Mouse (Mus musculus): Measurements from ENCODE around the gene Tnfrsf4. TPM values are rescaled to one million over a fixed set of nuclear protein-coding genes. Genes with fewer than 3 reads are reported as not detected.

The Tnfrsf4 gene
- polyA plus RNA-seq, 1 experiment: 7.4 TPM

DNA sequence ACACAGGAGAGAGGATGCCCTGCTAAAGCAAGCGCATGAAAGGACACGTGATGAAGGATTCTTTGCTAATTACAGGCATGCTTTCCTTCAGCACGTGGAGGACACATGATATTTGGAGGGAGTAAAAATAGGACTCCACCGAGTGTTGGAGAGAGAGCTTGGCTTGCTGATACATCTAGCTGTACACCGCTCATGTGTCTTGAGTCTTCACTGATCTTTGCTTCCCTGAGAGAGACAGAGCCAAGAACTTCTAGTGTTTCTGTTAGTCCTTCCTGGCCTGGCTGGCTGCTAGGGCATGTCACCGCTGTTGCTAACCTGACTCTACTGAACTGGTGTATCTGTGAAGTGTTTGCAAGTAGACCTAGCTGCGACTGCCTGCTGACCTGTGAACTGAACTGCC is 10.5 kb downstream of the Tnfrsf4 start:
- WGBS: 90% methylated on average over 7 of the region's 7 CpGs
- no peak for DNase-seq (ENCODE audit: low read depth, low spot score)

DNA sequence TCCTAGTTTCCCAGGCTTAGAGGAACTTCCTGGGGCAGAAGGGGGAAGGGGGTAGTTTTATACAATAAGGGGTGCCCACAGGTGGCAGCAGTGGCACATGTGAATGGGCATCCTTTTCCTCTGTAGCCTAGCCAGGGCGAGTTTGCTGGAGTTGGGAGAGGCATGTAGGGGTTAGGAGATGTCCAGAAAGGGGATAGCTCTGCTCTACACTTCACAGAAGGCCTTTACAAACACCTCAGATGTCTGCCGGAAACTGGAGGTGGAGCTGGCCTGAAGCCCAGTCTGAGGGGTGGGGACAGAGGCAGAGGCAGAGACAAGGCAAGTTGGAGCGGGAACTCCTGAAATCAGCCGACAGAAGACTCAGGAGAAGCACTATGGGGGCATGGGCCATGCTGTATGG is 12.4 kb downstream of the Tnfrsf4 start, which contains the start of gene Tnfrsf18:
Gene Tnfrsf18 (plus strand): TSS at position 152 of the 400 bp plus-strand sequence.
- WGBS: 5% methylated on average over 4 of the region's 4 CpGs
- no peak for DNase-seq (ENCODE audit: low read depth, low spot score)

DNA sequence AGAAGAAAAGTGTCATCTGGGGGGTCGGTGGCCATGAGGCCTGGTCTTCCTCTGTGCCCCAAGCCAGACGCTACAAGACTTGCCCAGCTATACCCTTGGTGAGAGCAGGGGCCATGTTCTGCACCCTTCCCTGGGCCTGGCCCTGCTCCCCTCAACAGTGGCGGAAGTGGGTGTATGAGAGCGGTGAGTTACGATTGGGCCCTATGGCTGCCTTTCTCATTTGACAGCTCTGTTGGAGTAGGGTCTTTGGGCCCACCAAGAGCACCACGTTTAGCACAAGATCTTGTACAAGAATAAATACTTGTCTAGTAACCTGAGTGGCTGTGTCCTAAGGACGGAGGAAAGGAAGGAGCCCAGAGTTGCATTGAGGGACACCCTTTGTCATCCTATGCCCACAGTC is 14.9 kb downstream of the Tnfrsf4 start:
- no peak for DNase-seq (ENCODE audit: low read depth, low spot score)
- 94% methylated on average over 7 of the region's 7 CpGs for WGBS

DNA sequence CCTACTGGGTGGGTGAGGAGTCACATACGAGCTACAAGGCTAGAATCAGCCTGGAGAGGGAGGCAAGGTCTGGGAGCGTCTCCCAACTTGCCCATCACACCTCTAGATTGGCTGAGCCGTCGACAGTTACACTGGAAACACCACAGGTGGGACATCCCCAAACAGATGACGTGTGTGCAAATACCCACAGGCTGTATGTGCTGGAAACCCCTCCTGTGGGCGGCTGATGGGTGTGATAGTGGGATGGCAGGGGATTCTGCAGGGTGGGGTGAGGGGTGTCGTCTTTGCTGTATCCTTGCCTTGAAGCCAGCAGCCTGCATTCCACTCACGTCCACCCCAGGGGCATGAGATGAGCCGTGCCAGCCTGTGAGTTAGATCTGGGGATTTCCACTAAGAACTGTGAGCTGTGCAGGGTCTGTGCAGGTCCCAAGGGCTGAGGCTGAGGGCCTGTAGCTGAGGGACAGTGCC is 17.0 kb downstream of the Tnfrsf4 start:
- WGBS: 24% methylated on average over 9 of the region's 9 CpGs
- DNase-seq (ENCODE audit: low read depth, low spot score): no peak

DNA sequence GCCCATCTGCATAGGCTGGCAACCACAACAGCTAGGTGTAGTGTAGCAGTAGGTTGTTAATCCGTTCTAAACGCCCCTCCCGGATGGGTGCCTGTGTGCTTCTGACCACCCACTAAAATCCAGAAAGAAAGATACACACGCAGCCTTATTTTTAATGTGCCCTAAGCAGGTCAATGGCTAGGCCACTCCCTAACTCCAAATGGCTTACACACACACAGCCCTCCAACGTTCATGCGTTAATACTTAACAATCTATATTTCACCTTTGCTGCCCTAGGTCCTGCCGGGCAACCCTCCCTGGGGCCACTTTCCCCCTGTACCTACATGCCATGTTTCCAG is 17.6 kb downstream of the Tnfrsf4 start:
- no peak for DNase-seq (ENCODE audit: low read depth, low spot score)
- 6% methylated on average over 7 of the region's 7 CpGs for WGBS

DNA sequence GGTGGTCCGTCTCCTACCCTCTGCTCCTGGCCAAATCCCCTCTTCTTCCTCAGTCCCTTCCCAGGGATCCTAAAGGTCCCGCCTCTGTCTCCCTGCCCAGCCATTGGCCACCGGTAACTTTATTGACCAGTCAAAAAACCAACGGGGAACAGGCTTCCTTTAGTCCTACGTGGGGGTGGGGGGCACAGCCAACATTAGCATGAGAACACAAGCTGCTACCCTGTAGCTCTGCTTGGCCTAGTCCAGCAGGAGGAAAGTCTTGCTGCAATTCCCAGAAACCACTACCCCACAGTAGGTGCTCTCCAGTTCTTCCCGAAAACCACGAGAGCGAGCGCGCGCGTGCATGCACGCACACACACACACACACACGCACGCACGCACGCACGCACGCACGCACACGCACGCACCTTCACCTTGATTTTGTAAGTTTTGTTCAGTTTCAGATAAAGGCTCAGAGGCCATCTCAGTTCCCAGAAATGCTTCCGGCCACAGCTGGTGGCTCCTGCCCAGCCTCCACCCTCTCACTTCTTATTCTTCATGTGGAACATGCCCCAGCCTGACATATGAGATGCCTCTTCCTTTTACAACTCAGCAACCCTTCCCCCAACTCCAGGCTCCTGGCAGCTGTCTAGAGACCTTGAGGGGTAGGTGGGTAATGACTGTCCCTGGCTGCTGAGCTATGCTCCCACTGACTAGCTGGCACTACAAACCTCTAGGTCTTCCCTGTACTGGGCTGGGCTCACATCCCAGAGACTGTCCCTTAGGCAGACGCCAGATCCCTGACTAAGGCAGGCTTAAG is 18.1 kb downstream of the Tnfrsf4 start:
- DNase-seq (ENCODE audit: low read depth, low spot score): no peak
- WGBS: under 1% methylated on average over 24 of the region's 24 CpGs

DNA sequence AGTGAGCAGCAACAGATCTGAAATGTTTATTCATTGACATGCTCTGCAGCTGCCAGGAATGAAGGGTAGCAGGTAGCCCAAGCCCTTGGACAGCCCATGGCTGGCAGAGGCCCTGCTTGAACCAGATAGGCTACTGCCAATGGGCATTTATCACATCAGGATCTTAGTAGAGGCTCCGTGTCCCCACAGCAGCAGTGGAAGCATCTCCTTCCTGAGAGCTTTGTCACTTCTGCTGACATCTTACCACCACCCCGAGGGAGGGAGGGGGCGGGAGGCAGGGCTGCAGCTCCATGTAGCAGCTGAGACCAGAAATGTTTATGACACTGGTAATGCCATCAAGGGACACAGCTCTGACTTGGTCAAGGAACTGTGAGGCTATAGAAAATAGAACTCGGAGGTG is 19.2 kb downstream of the Tnfrsf4 start:
- DNase-seq (ENCODE audit: low read depth, low spot score): no peak
- 76% methylated on average over 4 of the region's 4 CpGs for WGBS

DNA sequence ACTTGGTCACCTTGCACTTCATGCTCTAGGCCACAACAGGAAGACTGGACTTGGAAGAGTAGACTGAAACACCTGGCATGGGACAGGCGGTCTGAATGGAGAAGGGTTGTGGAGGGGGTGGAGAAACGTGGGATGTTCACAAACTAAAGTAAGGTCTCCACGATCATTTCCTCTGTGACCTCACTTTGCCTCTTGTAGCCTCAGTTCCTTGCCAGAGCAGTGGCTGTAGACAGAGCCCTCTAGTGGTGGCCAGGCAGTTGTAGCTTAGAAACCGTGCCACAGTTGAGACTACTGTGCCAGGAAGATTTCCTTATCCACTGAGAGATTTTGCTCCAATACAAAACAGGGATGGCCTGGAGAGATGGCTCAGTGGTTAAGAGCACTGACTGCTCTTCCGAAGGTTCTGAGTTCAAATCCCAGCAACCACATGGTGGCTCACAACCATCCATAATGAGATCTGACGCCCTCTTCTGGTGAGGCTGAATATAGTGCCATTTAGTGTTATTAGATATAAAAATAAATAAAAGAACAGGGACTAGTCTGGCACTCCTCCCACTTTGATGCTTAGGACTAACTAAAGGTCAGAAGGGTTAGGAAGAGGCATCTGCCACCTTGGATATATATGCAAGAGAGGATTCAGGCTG is 20.0 kb downstream of the Tnfrsf4 start:
- WGBS: 29% methylated on average over 6 of the region's 6 CpGs
- DNase-seq (ENCODE audit: low read depth, low spot score): no peak

DNA sequence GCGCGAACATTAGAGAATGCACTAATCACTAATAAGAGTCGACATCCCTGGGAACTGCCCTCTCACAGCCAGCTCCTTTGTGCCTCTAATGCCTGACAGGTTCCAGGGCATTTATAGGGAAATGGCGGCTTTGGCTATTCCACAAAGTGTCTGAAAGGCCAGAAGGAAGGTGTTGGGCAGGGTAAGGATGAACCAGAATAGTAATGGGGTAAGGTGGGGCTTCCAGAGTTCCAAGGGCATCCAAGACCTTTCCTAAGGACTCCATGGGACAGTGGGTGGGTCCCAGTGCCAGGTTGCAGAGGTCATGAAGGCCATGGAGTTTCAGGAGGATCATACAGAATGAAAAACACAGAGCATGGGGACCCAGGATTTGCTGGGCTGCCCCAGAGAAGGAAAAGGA is 20.7 kb downstream of the Tnfrsf4 start:
- 86% methylated on average over 4 of the region's 4 CpGs for WGBS
- DNase-seq (ENCODE audit: low read depth, low spot score): no peak

DNA sequence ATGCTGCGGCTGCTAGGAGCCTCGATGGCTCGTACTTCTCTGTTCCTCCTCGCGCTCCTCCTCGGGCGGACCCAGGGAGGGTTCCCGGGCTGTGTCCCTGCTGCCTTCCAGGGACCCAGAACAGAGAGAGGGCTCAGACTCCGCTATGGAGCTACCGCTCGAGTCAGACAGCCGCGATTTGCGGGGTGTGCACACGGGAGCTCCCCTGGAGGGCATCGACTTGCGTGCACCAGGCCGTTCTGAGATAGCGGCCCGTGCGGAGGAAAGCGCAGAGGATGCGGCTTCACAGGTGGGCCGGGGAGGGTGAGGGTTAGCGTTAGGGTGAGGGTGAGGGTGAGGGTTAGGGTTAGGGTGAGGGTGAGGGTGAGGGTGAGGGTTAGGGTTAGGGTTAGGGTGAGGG is 21.3 kb downstream of the Tnfrsf4 start:
- no peak for DNase-seq (ENCODE audit: low read depth, low spot score)
- 56% methylated on average over 25 of the region's 25 CpGs for WGBS

DNA sequence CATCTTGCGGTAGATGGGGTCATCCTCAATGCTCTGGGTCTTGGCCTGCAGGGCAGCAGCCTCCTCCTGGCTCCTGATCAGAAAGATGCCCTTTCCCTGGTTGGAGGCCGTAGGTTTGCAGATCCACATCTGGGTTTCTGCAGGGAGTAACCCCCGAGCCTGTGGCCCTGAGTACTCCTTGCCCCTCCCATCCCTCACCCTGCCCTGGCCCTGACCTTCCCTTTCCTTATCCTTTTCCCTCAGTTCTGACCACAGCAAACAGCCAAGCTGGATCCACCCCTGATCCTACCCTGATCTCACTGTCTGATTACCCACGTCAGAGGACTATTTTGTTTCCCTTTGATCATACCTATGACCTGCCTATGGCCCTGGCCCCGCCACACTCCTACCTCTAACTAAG is 31.1 kb downstream of the Tnfrsf4 start:
- 65% methylated on average over 5 of the region's 5 CpGs for WGBS

DNA sequence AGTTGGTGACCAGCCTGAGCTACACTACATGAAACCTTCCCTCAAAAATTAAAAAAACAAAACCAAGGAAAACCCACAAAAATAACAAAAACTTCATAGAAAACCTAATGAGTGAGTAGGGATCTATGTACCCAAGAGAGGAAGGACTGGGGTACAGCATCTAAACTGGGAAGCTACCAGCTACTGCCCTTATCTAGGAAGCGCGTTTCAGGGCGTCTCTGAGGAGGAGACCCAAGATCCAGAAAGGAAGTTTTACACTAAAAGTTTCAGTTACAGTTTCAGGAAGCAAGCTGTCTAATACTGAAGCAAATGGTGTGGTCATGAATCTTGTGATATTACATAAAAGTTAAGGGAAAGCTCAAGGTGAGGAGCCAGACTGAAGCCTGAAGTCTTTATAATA is 36.1 kb downstream of the Tnfrsf4 start:
- WGBS: 61% methylated on average over 3 of the region's 3 CpGs
- no peak for DNase-seq (ENCODE audit: low read depth, low spot score)

More for the DNA sequence above, 31.1 kb downstream of the Tnfrsf4 start:
- DNase-seq (ENCODE audit: low read depth, low spot score): no peak

DNA sequence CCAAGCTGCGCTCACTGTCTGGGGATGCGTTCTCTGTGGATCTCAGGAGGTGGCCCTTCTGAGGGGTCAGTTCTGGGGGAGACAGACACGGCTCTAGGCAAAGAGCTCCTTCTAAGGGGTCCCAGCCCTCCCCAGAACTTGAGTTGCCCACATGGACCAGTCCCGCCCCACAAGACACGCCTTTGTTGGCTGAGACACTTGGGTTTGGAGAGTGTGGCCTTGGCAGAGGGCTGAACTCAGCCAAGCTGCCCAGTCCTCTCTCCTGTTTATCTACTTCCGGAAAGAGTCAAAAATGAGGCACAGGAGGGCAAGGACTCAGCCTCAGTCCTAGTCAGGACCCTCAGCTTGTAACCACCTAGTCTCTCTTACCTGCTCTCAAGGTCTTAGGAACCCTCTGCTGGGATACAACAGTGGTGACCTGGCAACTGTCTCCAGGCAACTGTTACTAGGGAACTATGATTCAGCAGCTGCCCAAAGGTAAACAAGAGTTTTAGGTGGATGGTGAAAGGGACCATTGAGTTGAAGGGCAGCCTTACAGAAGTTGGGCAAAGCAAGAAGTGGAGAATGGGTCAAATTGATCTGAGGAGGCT is 36.8 kb downstream of the Tnfrsf4 start:
- WGBS: 43% methylated on average over 6 of the region's 6 CpGs
- DNase-seq (ENCODE audit: low read depth, low spot score): no peak

DNA sequence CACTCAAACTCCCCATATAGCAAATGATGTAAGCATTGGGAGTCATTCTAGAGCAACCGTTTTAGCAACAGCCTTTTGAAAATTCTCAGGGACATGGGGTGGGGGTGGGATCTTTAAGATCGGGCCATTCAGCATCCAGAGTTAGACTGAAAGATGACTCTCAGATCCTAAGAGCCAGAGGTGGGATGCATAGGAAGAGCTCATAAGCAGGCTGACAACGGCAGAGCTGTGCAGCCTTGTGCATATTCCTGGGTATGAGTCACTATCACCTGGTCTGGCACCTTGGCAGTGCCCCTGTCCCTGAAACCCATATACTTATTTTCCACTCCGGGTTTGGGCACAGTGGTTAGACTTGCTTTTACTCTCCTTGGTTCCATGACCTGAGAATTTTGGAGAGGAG is 39.5 kb downstream of the Tnfrsf4 start:
- WGBS: 50% methylated on average over 4 of the region's 4 CpGs
- no peak for DNase-seq (ENCODE audit: low read depth, low spot score)

DNA sequence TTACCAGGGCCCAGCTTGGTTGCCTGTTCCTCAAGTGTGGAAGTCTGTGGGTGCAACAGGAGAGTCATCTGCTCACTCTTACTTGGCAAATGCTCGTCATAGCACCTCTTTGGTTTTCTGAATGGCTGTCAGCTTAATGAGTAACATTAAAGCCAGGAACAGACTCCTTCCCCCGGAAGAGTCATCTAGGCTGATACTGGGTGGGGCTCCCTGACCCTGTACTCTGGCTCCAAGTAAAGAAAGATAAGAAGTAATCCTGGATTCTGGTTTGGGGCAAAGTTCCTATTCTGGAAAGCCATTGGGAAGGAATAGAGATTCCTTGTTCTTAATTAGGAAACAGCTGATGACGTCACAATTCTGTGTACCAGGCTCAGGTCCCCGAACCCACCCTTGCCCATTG is 40.5 kb downstream of the Tnfrsf4 start:
- WGBS: 34% methylated on average over 4 of the region's 4 CpGs

DNA sequence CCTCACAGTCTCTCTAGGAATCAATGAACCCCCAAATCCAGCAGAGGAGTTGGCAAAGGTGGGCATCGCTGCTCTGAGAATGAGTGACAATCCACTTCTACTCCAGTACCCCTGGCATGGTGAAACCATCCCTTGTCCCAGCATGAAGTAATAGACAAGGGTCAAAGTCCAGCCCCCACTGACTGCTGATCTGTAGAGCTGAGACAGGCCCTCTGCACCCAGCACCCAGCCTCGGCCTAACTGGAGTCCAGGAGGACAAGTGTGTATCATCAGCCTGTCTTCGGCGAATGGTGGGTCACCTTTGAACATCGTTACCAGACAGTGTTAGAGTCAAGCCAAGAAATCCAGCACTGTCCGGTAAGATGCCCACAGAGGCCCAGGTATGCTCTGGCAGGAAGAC is 41.0 kb downstream of the Tnfrsf4 start:
- WGBS: 35% methylated on average over 6 of the region's 6 CpGs
- DNase-seq (ENCODE audit: low read depth, low spot score): no peak

More for the DNA sequence above, 40.5 kb downstream of the Tnfrsf4 start:
- DNase-seq (ENCODE audit: low read depth, low spot score): no peak

DNA sequence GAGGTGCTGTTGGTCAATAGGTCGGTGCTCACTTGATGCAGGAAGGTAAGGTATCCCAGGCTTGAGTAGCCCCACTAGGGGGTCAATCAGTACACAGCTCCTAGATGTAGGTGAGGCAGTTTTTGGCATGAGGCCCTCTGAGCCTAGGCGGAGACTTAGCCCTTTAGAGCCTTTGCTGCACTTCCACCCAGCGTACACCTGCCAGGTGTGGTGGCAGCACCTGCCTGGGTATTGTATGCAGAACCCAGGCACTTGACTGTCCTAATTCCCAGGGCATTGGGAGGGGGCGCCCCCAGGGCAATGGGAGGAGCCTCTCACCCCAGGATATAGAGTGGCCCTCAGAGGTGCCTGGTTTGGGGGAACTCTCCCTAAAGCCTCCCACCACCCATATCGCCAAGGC is 41.5 kb downstream of the Tnfrsf4 start:
- no peak for DNase-seq (ENCODE audit: low read depth, low spot score)
- WGBS: 34% methylated on average over 5 of the region's 5 CpGs

DNA sequence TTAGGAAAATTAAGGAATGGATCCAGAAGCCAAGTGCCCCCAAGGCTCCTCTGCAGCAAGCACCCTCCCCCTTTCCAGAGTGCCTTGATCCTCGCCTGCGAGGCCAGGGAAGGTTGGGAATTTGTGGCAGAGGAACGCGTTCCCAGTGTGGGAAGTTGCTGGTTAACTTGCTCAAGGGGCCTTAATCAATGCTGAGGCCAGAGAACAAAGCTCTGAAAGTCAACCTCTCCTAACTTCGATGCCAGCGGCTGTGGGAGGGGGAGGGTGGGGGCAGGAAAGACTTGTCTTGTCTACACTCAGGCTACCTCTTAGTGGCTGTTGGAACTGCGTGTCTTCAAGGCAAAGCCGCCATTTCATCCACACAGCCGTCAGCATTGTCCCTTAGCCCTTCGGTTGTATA is 44.1 kb downstream of the Tnfrsf4 start:
- 30% methylated on average over 10 of the region's 10 CpGs for WGBS
- no peak for DNase-seq (ENCODE audit: low read depth, low spot score)

DNA sequence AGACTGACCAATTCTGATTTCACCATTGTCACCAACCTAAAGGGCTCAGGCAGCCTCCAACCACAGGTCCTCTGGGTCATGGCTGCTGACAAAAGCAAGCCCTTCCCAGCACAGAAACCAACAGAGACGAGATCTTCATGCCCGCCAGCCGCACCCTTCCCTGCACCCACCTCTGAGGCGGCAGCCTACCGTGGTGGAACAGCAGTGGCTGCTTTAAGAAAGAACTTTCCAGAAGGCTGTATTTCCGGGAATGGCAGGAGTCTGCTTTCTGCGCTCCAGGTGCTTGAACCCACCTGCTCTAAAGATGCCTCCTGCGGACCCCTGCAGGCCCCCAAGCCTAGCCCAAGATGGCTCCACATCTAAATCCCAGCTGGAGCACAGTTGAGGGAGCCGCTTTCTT is 45.2 kb downstream of the Tnfrsf4 start:
- 29% methylated on average over 9 of the region's 9 CpGs for WGBS

DNA sequence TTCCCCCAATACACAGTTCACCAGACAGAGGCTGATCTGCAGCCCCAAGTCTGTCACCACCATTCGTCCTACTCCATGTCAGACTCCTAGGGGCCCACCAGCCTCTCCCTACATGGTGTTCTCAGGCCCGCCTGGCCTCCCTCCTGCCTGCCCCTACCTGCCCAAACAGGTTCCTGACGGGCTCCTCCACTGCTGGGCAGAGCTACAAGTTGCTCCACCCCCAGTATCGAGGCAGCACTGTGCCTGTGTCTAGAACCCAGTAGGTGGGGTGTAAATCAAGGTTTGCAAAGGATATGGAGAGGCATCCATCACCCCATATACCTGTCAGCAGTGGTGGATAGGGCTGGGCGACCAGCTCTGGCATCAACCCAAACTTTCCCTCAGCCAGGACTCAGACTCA is 45.6 kb downstream of the Tnfrsf4 start, which contains the start of gene Ttll10:
Gene Ttll10 (minus strand): TSS at position 154 of the 400 bp plus-strand sequence.
- no peak for DNase-seq (ENCODE audit: low read depth, low spot score)
- WGBS: 15% methylated on average over 5 of the region's 5 CpGs

More for the DNA sequence above, 45.2 kb downstream of the Tnfrsf4 start:
- DNase-seq (ENCODE audit: low read depth, low spot score): no peak

DNA sequence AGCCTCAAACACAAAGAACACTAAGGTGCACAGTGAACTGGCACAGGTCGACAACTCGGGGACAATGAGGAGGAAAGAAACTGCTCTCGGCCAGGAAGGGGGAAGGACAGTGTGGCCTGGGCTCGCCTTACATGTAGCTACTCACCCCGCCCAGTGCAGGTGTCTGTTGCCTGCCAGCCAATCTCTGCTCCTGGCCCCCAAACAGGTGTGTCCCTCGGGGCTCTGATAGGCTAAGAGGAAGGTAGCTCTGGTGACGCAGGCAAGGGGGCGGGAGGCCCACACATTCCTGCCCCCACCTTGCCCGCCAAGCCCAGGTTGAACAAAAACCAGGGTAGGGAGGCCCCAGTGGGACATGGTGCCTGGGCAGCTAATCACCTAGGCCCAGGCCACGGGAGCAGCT is 46.1 kb downstream of the Tnfrsf4 start:
- 12% methylated on average over 10 of the region's 10 CpGs for WGBS
- DNase-seq (ENCODE audit: low read depth, low spot score): no peak

Measured in large intestine, adult 2 months (tissue).